Mouse (Mus musculus) left cerebral cortex, adult 18-20 months (tissue): ENCODE measurements around the gene Wif1. TPM values are rescaled to one million over a fixed set of nuclear protein-coding genes. Genes with fewer than 3 reads are reported as not detected.

ENCODE experiments used
- DNase-seq, 2 experiments: peaks; one replicate each; pipeline ENCODE4 v3.0.0; 2021 to 2022; ENCODE audit warnings: low spot score in 2 of 2, mixed read lengths in 1 of 2
- long read RNA-seq, 2 experiments: library from polyadenylated mRNA; stranded (forward); transcript quantifications; one replicate each; pipeline ENCODE4 v2.0.0; 2021
- total RNA-seq, 2 experiments: library from RNA; stranded (reverse); gene quantifications; 2 replicates each; pipeline ENCODE4 v1.2.3; 2021

Gene Wif1
- total RNA-seq: 1 to 10 TPM; 1.3 to 1.7 TPM
- long read RNA-seq, experiment 1, partial matches to known transcripts: 0 of 2 reads
- long read RNA-seq, experiment 1, other reads (novel, unspliced or antisense): 0 of 2 reads
- long read RNA-seq, experiment 2, partial matches to known transcripts: 0 of 2 reads
- long read RNA-seq, experiment 2, other reads (novel, unspliced or antisense): 0 of 2 reads

GRCm38 (mm10) chr10:121033826-121034568 lies at the start of gene Wif1:
TSS of gene Wif1 (plus strand) at chr10:121033960.
- peak; percentile 55 to 68 for DNase-seq

GRCm38 (mm10) chr10:121002135-121002534 lies 31.6 kb upstream of the Wif1 start:
- DNase-seq: no peak

- DNase-seq: no peak
Measured at GRCm38 (mm10) chr10:121011496-121011895, 22.3 kb upstream of the Wif1 start.

- DNase-seq: no peak
Measured at GRCm38 (mm10) chr10:121016291-121016690, 17.5 kb upstream of the Wif1 start.

- no peak for DNase-seq
Measured at GRCm38 (mm10) chr10:121016711-121017503, 16.9 kb upstream of the Wif1 start.

GRCm38 (mm10) chr10:121022951-121023350 lies 10.8 kb upstream of the Wif1 start:
- no peak for DNase-seq

- DNase-seq: peak; percentile 27 to 31
Measured at GRCm38 (mm10) chr10:121031802-121032201, 2.0 kb upstream of the Wif1 start.

- peak; percentile 35 for DNase-seq
Measured at GRCm38 (mm10) chr10:121033128-121033791, 500 bp upstream of the Wif1 start.

- no peak for DNase-seq
Measured at GRCm38 (mm10) chr10:121034569-121034947, 798 bp downstream of the Wif1 start.

- DNase-seq: no peak
Measured at GRCm38 (mm10) chr10:121038556-121039284, 5.0 kb downstream of the Wif1 start.

- no peak for DNase-seq
Measured at GRCm38 (mm10) chr10:121040911-121041310, 7.2 kb downstream of the Wif1 start.

GRCm38 (mm10) chr10:121047440-121047839 lies 13.7 kb downstream of the Wif1 start:
- no peak for DNase-seq

GRCm38 (mm10) chr10:121052076-121052475 lies 18.3 kb downstream of the Wif1 start:
- no peak for DNase-seq

- peak in 1 of 2 experiments; percentile 30 for DNase-seq
Measured at GRCm38 (mm10) chr10:121055452-121056188, 21.9 kb downstream of the Wif1 start.

GRCm38 (mm10) chr10:121056823-121057222 lies 23.1 kb downstream of the Wif1 start:
- no peak for DNase-seq

GRCm38 (mm10) chr10:121059043-121060003 lies 25.6 kb downstream of the Wif1 start:
- DNase-seq: no peak

- DNase-seq: no peak
Measured at GRCm38 (mm10) chr10:121061336-121061835, 27.6 kb downstream of the Wif1 start.

GRCm38 (mm10) chr10:121062704-121063103 lies 28.9 kb downstream of the Wif1 start:
- DNase-seq: no peak
